Mouse (Mus musculus): ENCODE results near the gene Mms22l.
"Not testable (repeated sequence)": the region's sequence is repeated elsewhere in the genome, so short reads cannot be mapped to it uniquely, and the experiment has no call there.

The Mms22l gene

GRCm38 (mm10) chr4:24496116-24496952, at the start of gene Mms22l:
TSS of gene Mms22l (plus strand) at chr4:24496451.
- DNase-seq, result peak; percentile 86

- not testable (repeated sequence) for DNase-seq
Measured at GRCm38 (mm10) chr4:24484046-24484445, 12.2 kb upstream of the Mms22l start.

GRCm38 (mm10) chr4:24496953-24497319, 685 bp downstream of the Mms22l start:
- no peak for DNase-seq

GRCm38 (mm10) chr4:24509195-24509594, 12.9 kb downstream of the Mms22l start:
- DNase-seq, result no peak

GRCm38 (mm10) chr4:24536989-24537388, 40.7 kb downstream of the Mms22l start:
- DNase-seq, result no peak

- no peak for DNase-seq
Measured at GRCm38 (mm10) chr4:24543421-24543820, 47.2 kb downstream of the Mms22l start.

GRCm38 (mm10) chr4:24544677-24545151, 48.5 kb downstream of the Mms22l start:
- peak; percentile 49 for DNase-seq

- DNase-seq, result no peak
Measured at GRCm38 (mm10) chr4:24556116-24556820, 60.0 kb downstream of the Mms22l start.

- no peak for DNase-seq
Measured at GRCm38 (mm10) chr4:24557149-24557548, 60.9 kb downstream of the Mms22l start.

- DNase-seq, result no peak
Measured at GRCm38 (mm10) chr4:24568026-24568425, 71.8 kb downstream of the Mms22l start.

- DNase-seq, result no peak
Measured at GRCm38 (mm10) chr4:24568989-24569556, 72.8 kb downstream of the Mms22l start.

- peak; percentile 25 for DNase-seq
Measured at GRCm38 (mm10) chr4:24574276-24574675, 78.0 kb downstream of the Mms22l start.

GRCm38 (mm10) chr4:24577594-24577993, 81.3 kb downstream of the Mms22l start:
- DNase-seq, result no peak

GRCm38 (mm10) chr4:24582295-24582694, 86.0 kb downstream of the Mms22l start:
- DNase-seq, result no peak

GRCm38 (mm10) chr4:24583997-24584396, 87.7 kb downstream of the Mms22l start:
- no peak for DNase-seq

GRCm38 (mm10) chr4:24594824-24595223, 98.6 kb downstream of the Mms22l start:
- DNase-seq, result no peak

GRCm38 (mm10) chr4:24596942-24597611, 100.8 kb downstream of the Mms22l start:
- no peak for DNase-seq

- no peak for DNase-seq
Measured at GRCm38 (mm10) chr4:24598637-24599036, 102.4 kb downstream of the Mms22l start.

GRCm38 (mm10) chr4:24601711-24602110, 105.5 kb downstream of the Mms22l start:
- DNase-seq, result no peak

GRCm38 (mm10) chr4:24609085-24609484, 112.8 kb downstream of the Mms22l start:
- DNase-seq, result no peak

GRCm38 (mm10) chr4:24609564-24609963, 113.3 kb downstream of the Mms22l start:
- no peak for DNase-seq

- DNase-seq, result no peak
Measured at GRCm38 (mm10) chr4:24620005-24620404, 123.8 kb downstream of the Mms22l start.

- DNase-seq, result no peak
Measured at GRCm38 (mm10) chr4:24620440-24620839, 124.2 kb downstream of the Mms22l start.

All from cerebellum, adult 11-12 months (tissue).